Mouse (Mus musculus) erythroblast, embryonic 14.5 days (primary cell): ENCODE results near the gene 2310034G01Rik. TPM values are rescaled to one million over a fixed set of nuclear protein-coding genes. Genes with fewer than 3 reads are reported as not detected.

ENCODE experiments used
- H3K27me3 ChIP-seq: 2 replicates; pipeline ENCODE4 v1.6.1; 2012; ENCODE audit warnings: inconsistent platforms; ENCODE audit not compliant: control insufficient read depth
- H3K36me3 ChIP-seq: 2 replicates; pipeline ENCODE4 v1.6.1; 2012; ENCODE audit warnings: mild to moderate bottlenecking, inconsistent platforms; ENCODE audit not compliant: control insufficient read depth
- H3K4me1 ChIP-seq: 2 replicates; pipeline ENCODE4 v1.6.1; 2012; ENCODE audit warnings: inconsistent platforms; ENCODE audit not compliant: control insufficient read depth
- H3K4me3 ChIP-seq: replicated peaks from 2 replicates; pipeline ENCODE3; 2012; ENCODE audit warnings: moderate library complexity, mild to moderate bottlenecking, inconsistent platforms
- H3K9me3 ChIP-seq: 2 replicates; pipeline ENCODE4 v1.6.1; 2012; ENCODE audit warnings: low read length, inconsistent platforms, mixed read lengths; ENCODE audit not compliant: control insufficient read depth
- GATA1 ChIP-seq: IDR thresholded peaks from 2 replicates; pipeline ENCODE4 v1.6.1; 2012; ENCODE audit warnings: low read length, inconsistent platforms, mixed read lengths
- TAL1 ChIP-seq: IDR thresholded peaks from 3 replicates; pipeline ENCODE4 v1.6.1; 2012; ENCODE audit warnings: low read length, inconsistent platforms, mixed read lengths
- polyA plus RNA-seq: library from polyadenylated mRNA; stranded (reverse); fragments of >175 nt; gene quantifications from 2 replicates; pipeline ENCODE4 v1.2.3, GENCODE M21; 2012

2310034G01Rik gene
- polyA plus RNA-seq, 1 experiment = not detected

GRCm38 (mm10) chr19:46306268-46306610 is 43.9 kb downstream of the 2310034G01Rik start:
- Histone ChIP-seq H3K4me1 (peaks cover 71% of the 10 kb centered on the region), H3K27me3 (peaks cover 6% of the 10 kb centered on the region; the same call in 1 of the 2 replicates), H3K36me3 (peaks cover 46% of the 10 kb centered on the region), H3K9me3 (no peaks in the 10 kb centered on the region), H3K4me3 (peak overlapping the region; percentile 93)
- TF ChIP-seq TAL1 (no peak), GATA1 (no peak)

- peaks cover 40% of the 10 kb centered on the region for H3K36me3 ChIP-seq
- H3K4me3 ChIP-seq = peak overlapping the region; percentile 93
- no peak for TF ChIP-seq TAL1
- no peak for TF ChIP-seq GATA1
- peaks cover 7% of the 10 kb centered on the region for H3K27me3 ChIP-seq
- H3K9me3 ChIP-seq = no peaks in the 10 kb centered on the region
- peaks cover 66% of the 10 kb centered on the region for H3K4me1 ChIP-seq
These were observed 44.5 kb downstream of the 2310034G01Rik start for GRCm38 (mm10) chr19:46305432-46306267.

- Histone ChIP-seq H3K4me1 (peaks cover 59% of the 10 kb centered on the region), H3K4me3 (peak overlapping the region; percentile 93), H3K9me3 (no peaks in the 10 kb centered on the region), H3K36me3 (peaks cover 33% of the 10 kb centered on the region), H3K27me3 (peaks cover 14% of the 10 kb centered on the region)
- TF ChIP-seq TAL1 = no peak
- TF ChIP-seq GATA1 = no peak
These were observed 45.2 kb downstream of the 2310034G01Rik start for GRCm38 (mm10) chr19:46304908-46305333.

GRCm38 (mm10) chr19:46304216-46304841 is 45.8 kb downstream of the 2310034G01Rik start, which contains the start of gene Nfkb2:
Nfkb2 (plus strand) TSS chr19:46304320.
- peaks cover 53% of the 10 kb centered on the region for H3K4me1 ChIP-seq
- H3K9me3 ChIP-seq = no peaks in the 10 kb centered on the region
- peaks cover 14% of the 10 kb centered on the region for H3K27me3 ChIP-seq
- no peak for TF ChIP-seq GATA1
- TF ChIP-seq TAL1 = no peak
- H3K36me3 ChIP-seq = peaks cover 27% of the 10 kb centered on the region
- H3K4me3 ChIP-seq = peak within 1 kb of the TSS; percentile 93

- H3K36me3 ChIP-seq = peaks cover 20% of the 10 kb centered on the region
- H3K9me3 ChIP-seq = no peaks in the 10 kb centered on the region
- peaks cover 16% of the 10 kb centered on the region for H3K27me3 ChIP-seq
- H3K4me3 ChIP-seq = peak overlapping the region; percentile 93
- peaks cover 45% of the 10 kb centered on the region for H3K4me1 ChIP-seq
- TF ChIP-seq GATA1 (no peak), TAL1 (no peak)
These were observed 46.6 kb downstream of the 2310034G01Rik start for GRCm38 (mm10) chr19:46303251-46304215.

- TF ChIP-seq GATA1 (no peak), TAL1 (no peak)
- H3K4me3 ChIP-seq = no peak overlapping the region
- no peaks in the 10 kb centered on the region for H3K9me3 ChIP-seq
- H3K27me3 ChIP-seq = peaks cover 22% of the 10 kb centered on the region
- H3K36me3 ChIP-seq = peaks cover 10% of the 10 kb centered on the region
- H3K4me1 ChIP-seq = peaks cover 39% of the 10 kb centered on the region
These were observed 47.6 kb downstream of the 2310034G01Rik start for GRCm38 (mm10) chr19:46302551-46302950.

- Histone ChIP-seq H3K27me3 (peaks cover 30% of the 10 kb centered on the region), H3K36me3 (no peaks in the 10 kb centered on the region; the same call in 1 of the 2 replicates), H3K9me3 (no peaks in the 10 kb centered on the region), H3K4me3 (no peak overlapping the region), H3K4me1 (peaks cover 20% of the 10 kb centered on the region)
- TF ChIP-seq TAL1 (no peak), GATA1 (no peak)
These were observed 49.6 kb downstream of the 2310034G01Rik start for GRCm38 (mm10) chr19:46300294-46301045.

Other genes with a start within 250 kb of the 2310034G01Rik start
- gene Elovl3, start 218.4 kb downstream of the 2310034G01Rik start, polyA plus RNA-seq = 0.02 TPM in 1 of 2 replicates, not detected in the other
- not detected in 2 replicates for gene Pitx3, start 202.0 kb downstream of the 2310034G01Rik start, polyA plus RNA-seq
- 23.8 and 31.8 TPM in 2 replicates for gene Gbf1, start 197.8 kb downstream of the 2310034G01Rik start, polyA plus RNA-seq
- gene Nfkb2, start 46.0 kb downstream of the 2310034G01Rik start, polyA plus RNA-seq = 5.5 and 7.4 TPM in 2 replicates
- gene Psd, start 23.1 kb downstream of the 2310034G01Rik start, polyA plus RNA-seq = 7.6 and 8.3 TPM in 2 replicates
- 10.4 and 12.7 TPM in 2 replicates for gene Fbxl15, start 22.1 kb downstream of the 2310034G01Rik start, polyA plus RNA-seq
- gene Cuedc2, start 11.6 kb downstream of the 2310034G01Rik start, polyA plus RNA-seq = 15.7 and 17.4 TPM in 2 replicates
- gene Mfsd13a, start 9.2 kb downstream of the 2310034G01Rik start, polyA plus RNA-seq = 0.20 and 0.73 TPM in 2 replicates
- 4.0 and 5.4 TPM in 2 replicates for gene Actr1a, start 45.4 kb upstream of the 2310034G01Rik start, polyA plus RNA-seq
- 0.70 and 0.73 TPM in 2 replicates for gene Sufu, start 46.6 kb upstream of the 2310034G01Rik start, polyA plus RNA-seq
- 4.2 and 5.2 TPM in 2 replicates for gene Trim8, start 151.4 kb upstream of the 2310034G01Rik start, polyA plus RNA-seq
- gene Arl3, start 222.9 kb upstream of the 2310034G01Rik start, polyA plus RNA-seq = 1.5 and 3.1 TPM in 2 replicates
- 0.02 and 0.06 TPM in 2 replicates for gene Sfxn2, start 223.1 kb upstream of the 2310034G01Rik start, polyA plus RNA-seq
- 1.4 and 1.9 TPM in 2 replicates for gene Wbp1l, start 248.8 kb upstream of the 2310034G01Rik start, polyA plus RNA-seq